Mouse (Mus musculus): Measurements from ENCODE around the gene Susd1. TPM values are rescaled to one million over a fixed set of nuclear protein-coding genes. Genes with fewer than 3 reads are reported as not detected.

The Susd1 gene
- polyA plus RNA-seq, 1 experiment, result 8.8 TPM

GRCm38 (mm10) chr4:59371910-59372309 is 66.5 kb downstream of the Susd1 start:
- WGBS, result 96% methylated on average over 5 of the region's 5 CpGs
- H3K4me3 ChIP-seq (ENCODE audit: insufficient read depth, low read depth, low read length), result no peak overlapping the region
- no peak for DNase-seq
- H3K36me3 ChIP-seq (ENCODE audit: control insufficient read depth, insufficient read depth, low read length), result no peaks in the 10 kb centered on the region
- no peaks in the 10 kb centered on the region for H3K4me1 ChIP-seq (ENCODE audit: control insufficient read depth, insufficient read depth, low read length)
- no peaks in the 10 kb centered on the region for H3K27me3 ChIP-seq (replicated peaks; ENCODE audit: control insufficient read depth, insufficient read depth, low read length)
- no peak overlapping the region for H3K27ac ChIP-seq (ENCODE audit: insufficient read depth, low read depth, low read length)
- TF ChIP-seq POLR2A (IDR thresholded peaks at IDR 0.05; ENCODE audit: low read depth, low read length) (no peak), CTCF (conservative IDR thresholded peaks at IDR 0.05; ENCODE audit: insufficient read depth, insufficient read length, low read depth, low read length) (no peak)

- Histone ChIP-seq H3K4me3 (ENCODE audit: insufficient read depth, low read depth, low read length) (no peak overlapping the region), H3K36me3 (ENCODE audit: control insufficient read depth, insufficient read depth, low read length) (no peaks in the 10 kb centered on the region), H3K27me3 (replicated peaks; ENCODE audit: control insufficient read depth, insufficient read depth, low read length) (no peaks in the 10 kb centered on the region), H3K4me1 (ENCODE audit: control insufficient read depth, insufficient read depth, low read length) (no peaks in the 10 kb centered on the region), H3K27ac (ENCODE audit: insufficient read depth, low read depth, low read length) (no peak overlapping the region)
- DNase-seq, result no peak
- WGBS, result 97% methylated on average over 2 of the region's 2 CpGs
- TF ChIP-seq CTCF (conservative IDR thresholded peaks at IDR 0.05; ENCODE audit: insufficient read depth, insufficient read length, low read depth, low read length) (no peak), POLR2A (IDR thresholded peaks at IDR 0.05; ENCODE audit: low read depth, low read length) (no peak)
These were observed 68.5 kb downstream of the Susd1 start for GRCm38 (mm10) chr4:59369941-59370340.

DNA sequence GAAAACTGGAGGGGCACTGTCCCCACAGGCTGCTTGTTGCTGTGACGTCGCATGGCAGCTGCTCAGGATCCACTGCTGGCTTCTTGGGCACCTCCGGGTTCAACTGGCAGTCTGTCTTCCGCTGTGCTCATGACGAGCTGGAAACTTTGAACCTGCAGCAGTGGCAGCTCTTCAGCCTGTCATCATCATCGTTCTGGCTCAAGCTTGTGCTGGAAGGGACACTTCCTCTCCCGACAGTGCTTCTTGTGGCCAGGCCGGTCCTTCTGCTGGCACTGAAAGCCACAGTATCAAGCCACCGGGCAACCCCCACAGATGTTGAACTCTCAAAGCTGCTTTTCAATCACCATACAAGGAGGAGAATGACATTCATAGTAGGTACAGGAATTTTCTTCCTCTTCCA is 70.3 kb downstream of the Susd1 start:
- DNase-seq, result no peak
- Histone ChIP-seq H3K27ac (ENCODE audit: insufficient read depth, low read depth, low read length) (no peak overlapping the region), H3K36me3 (ENCODE audit: control insufficient read depth, insufficient read depth, low read length) (no peaks in the 10 kb centered on the region), H3K4me1 (ENCODE audit: control insufficient read depth, insufficient read depth, low read length) (no peaks in the 10 kb centered on the region), H3K27me3 (replicated peaks; ENCODE audit: control insufficient read depth, insufficient read depth, low read length) (no peaks in the 10 kb centered on the region), H3K4me3 (ENCODE audit: insufficient read depth, low read depth, low read length) (no peak overlapping the region)
- no peak for TF ChIP-seq CTCF (conservative IDR thresholded peaks at IDR 0.05; ENCODE audit: insufficient read depth, insufficient read length, low read depth, low read length)
- no peak for TF ChIP-seq POLR2A (IDR thresholded peaks at IDR 0.05; ENCODE audit: low read depth, low read length)
- 76% methylated on average over 9 of the region's 9 CpGs for WGBS

GRCm38 (mm10) chr4:59366206-59366605 is 72.2 kb downstream of the Susd1 start:
- WGBS, result 89% methylated on average over 9 of the region's 9 CpGs
- no peak overlapping the region for H3K27ac ChIP-seq (ENCODE audit: insufficient read depth, low read depth, low read length)
- DNase-seq, result no peak

DNA sequence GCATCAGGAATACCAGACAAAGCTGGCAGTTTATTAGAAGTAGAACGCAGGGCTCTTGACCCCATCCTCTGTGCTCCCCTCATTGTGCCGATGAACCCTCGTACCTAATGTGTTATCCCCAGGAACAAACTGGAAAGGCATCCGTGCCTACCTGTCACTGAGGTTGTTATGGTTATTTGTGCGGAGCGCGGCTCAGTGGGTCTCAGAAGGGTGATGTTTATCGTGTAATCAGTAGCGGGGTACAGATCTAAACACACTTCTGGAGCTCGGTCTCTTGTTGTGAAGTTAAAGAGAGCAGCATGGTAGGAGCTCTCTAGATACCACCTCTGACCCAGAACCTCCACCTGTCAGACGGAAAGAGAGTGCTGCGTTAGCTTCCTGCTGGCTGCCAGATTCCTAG is 72.9 kb downstream of the Susd1 start:
- TF ChIP-seq CTCF (conservative IDR thresholded peaks at IDR 0.05; ENCODE audit: insufficient read depth, insufficient read length, low read depth, low read length) (no peak), POLR2A (IDR thresholded peaks at IDR 0.05; ENCODE audit: low read depth, low read length) (no peak)
- no peak for DNase-seq
- Histone ChIP-seq H3K4me3 (ENCODE audit: insufficient read depth, low read depth, low read length) (no peak overlapping the region), H3K27ac (ENCODE audit: insufficient read depth, low read depth, low read length) (no peak overlapping the region), H3K4me1 (ENCODE audit: control insufficient read depth, insufficient read depth, low read length) (no peaks in the 10 kb centered on the region; the same call in 1 of the 2 replicates), H3K27me3 (replicated peaks; ENCODE audit: control insufficient read depth, insufficient read depth, low read length) (no peaks in the 10 kb centered on the region), H3K36me3 (ENCODE audit: control insufficient read depth, insufficient read depth, low read length) (no peaks in the 10 kb centered on the region)
- WGBS, result 90% methylated on average over 12 of the region's 12 CpGs

More at GRCm38 (mm10) chr4:59366206-59366605, 72.2 kb downstream of the Susd1 start:
- no peaks in the 10 kb centered on the region for H3K36me3 ChIP-seq (ENCODE audit: control insufficient read depth, insufficient read depth, low read length)
- TF ChIP-seq CTCF (conservative IDR thresholded peaks at IDR 0.05; ENCODE audit: insufficient read depth, insufficient read length, low read depth, low read length), result no peak
- TF ChIP-seq POLR2A (IDR thresholded peaks at IDR 0.05; ENCODE audit: low read depth, low read length), result no peak
- no peaks in the 10 kb centered on the region for H3K27me3 ChIP-seq (replicated peaks; ENCODE audit: control insufficient read depth, insufficient read depth, low read length)
- no peaks in the 10 kb centered on the region for H3K4me1 ChIP-seq (ENCODE audit: control insufficient read depth, insufficient read depth, low read length)
- H3K4me3 ChIP-seq (ENCODE audit: insufficient read depth, low read depth, low read length), result no peak overlapping the region

GRCm38 (mm10) chr4:59364229-59365173 is 73.9 kb downstream of the Susd1 start:
- no peaks in the 10 kb centered on the region for H3K27me3 ChIP-seq (replicated peaks; ENCODE audit: control insufficient read depth, insufficient read depth, low read length)

GRCm38 (mm10) chr4:59363041-59363440 is 75.4 kb downstream of the Susd1 start:
- no peak overlapping the region for H3K27ac ChIP-seq (ENCODE audit: insufficient read depth, low read depth, low read length)
- 18% methylated on average over 9 of the region's 9 CpGs for WGBS
- no peaks in the 10 kb centered on the region for H3K36me3 ChIP-seq (ENCODE audit: control insufficient read depth, insufficient read depth, low read length)
- peak; percentile 65 for DNase-seq
- H3K4me1 ChIP-seq (ENCODE audit: control insufficient read depth, insufficient read depth, low read length), result no peaks in the 10 kb centered on the region; the same call in 1 of the 2 replicates
- H3K4me3 ChIP-seq (ENCODE audit: insufficient read depth, low read depth, low read length), result no peak overlapping the region
- H3K27me3 ChIP-seq (replicated peaks; ENCODE audit: control insufficient read depth, insufficient read depth, low read length), result no peaks in the 10 kb centered on the region
- TF ChIP-seq CTCF (conservative IDR thresholded peaks at IDR 0.05; ENCODE audit: insufficient read depth, insufficient read length, low read depth, low read length), result no peak
- TF ChIP-seq POLR2A (IDR thresholded peaks at IDR 0.05; ENCODE audit: low read depth, low read length), result no peak

More at GRCm38 (mm10) chr4:59364229-59365173, 73.9 kb downstream of the Susd1 start:
- DNase-seq, result no peak
- H3K4me1 ChIP-seq (ENCODE audit: control insufficient read depth, insufficient read depth, low read length), result no peaks in the 10 kb centered on the region; the same call in 1 of the 2 replicates
- TF ChIP-seq POLR2A (IDR thresholded peaks at IDR 0.05; ENCODE audit: low read depth, low read length), result no peak
- TF ChIP-seq CTCF (conservative IDR thresholded peaks at IDR 0.05; ENCODE audit: insufficient read depth, insufficient read length, low read depth, low read length), result no peak
- WGBS, result 83% methylated on average over 10 of the region's 10 CpGs
- H3K4me3 ChIP-seq (ENCODE audit: insufficient read depth, low read depth, low read length), result no peak overlapping the region
- H3K36me3 ChIP-seq (ENCODE audit: control insufficient read depth, insufficient read depth, low read length), result no peaks in the 10 kb centered on the region
- H3K27ac ChIP-seq (ENCODE audit: insufficient read depth, low read depth, low read length), result no peak overlapping the region
